Mouse (Mus musculus): ENCODE measurements at regions not wholly inside any gene's neighbourhood (a gene's known extent, or its start where the extent isn't known, plus 50 kb on each side); places are given as distances from the start of the nearest gene placed in this dataset.

DNA sequence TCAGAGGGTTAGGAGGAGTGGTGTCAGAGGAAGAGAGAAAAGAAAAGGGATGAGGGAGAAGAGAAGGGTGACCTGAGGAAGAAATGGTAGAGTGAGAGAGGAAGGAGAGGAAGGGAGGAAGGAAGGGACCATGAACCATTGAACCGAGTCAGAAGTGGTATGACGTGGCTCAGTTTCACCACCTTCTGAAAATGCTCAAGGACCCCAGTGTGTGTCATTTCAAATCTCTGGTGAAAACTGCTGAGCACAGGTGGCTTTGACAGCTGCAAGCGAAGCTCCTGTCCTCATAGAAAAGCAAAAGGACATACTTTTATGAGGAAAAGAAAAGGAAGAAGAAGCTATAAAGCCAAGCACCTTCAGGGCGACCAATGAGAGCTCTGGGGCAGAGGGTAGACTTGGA, 214.3 kb downstream of the Gm9195 start:
- no peak for TF ChIP-seq CTCF (IDR thresholded peaks at IDR 0.05; ENCODE audit: insufficient read depth, low read length)
- no peak for TF ChIP-seq POLR2A (IDR thresholded peaks at IDR 0.05; ENCODE audit: borderline replicate concordance, extremely low read depth, low read depth, low read length)
